Mouse (Mus musculus) hindbrain, embryonic 10.5 days (tissue): Measurements from ENCODE around the gene Ghdc. TPM values are rescaled to one million over a fixed set of nuclear protein-coding genes. Genes with fewer than 3 reads are reported as not detected.

Experiments
- DNase-seq: peaks from one replicate; pipeline ENCODE4 v3.0.0-alpha.2; 2017; ENCODE audit warnings: low spot score
- H3K27ac ChIP-seq: fragments of 300-500 bp; sonication (generic); 2 replicates; pipeline ENCODE4 v1.5.1; 2016; ENCODE audit warnings: mild to moderate bottlenecking, moderate library complexity
- H3K27me3 ChIP-seq: fragments of 300-500 bp; sonication (generic); 2 replicates; pipeline ENCODE4 v1.6.1; 2016; ENCODE audit warnings: mild to moderate bottlenecking; ENCODE audit not compliant: poor library complexity, insufficient read depth, severe bottlenecking
- H3K36me3 ChIP-seq: fragments of 300-500 bp; sonication (generic); 2 replicates; pipeline ENCODE4 v1.6.1; 2016; ENCODE audit warnings: mild to moderate bottlenecking, moderate library complexity
- H3K4me1 ChIP-seq: fragments of 300-500 bp; sonication (generic); replicated peaks from 2 replicates; pipeline ENCODE4 v1.6.1; 2016; ENCODE audit warnings: mild to moderate bottlenecking
- H3K4me3 ChIP-seq: fragments of 300-500 bp; sonication (generic); 2 replicates; pipeline ENCODE4 v1.5.1; 2016; ENCODE audit warnings: mild to moderate bottlenecking, moderate library complexity
- H3K9me3 ChIP-seq: fragments of 300-500 bp; sonication (generic); 2 replicates; pipeline ENCODE4 v1.6.1; 2016; ENCODE audit warnings: mild to moderate bottlenecking, moderate library complexity
- WGBS: fragments of 180-500 bp; shearing (Covaris S2); methylation state at CpG from one replicate; pipeline ENCODE4 v1.1.7; 2016; 5-methylcytosine and 5-hydroxymethylcytosine counted together
- polyA plus RNA-seq: library from polyadenylated mRNA; unstranded; fragments of >200 nt; fragmentation: Nextera tagmentation; extraction: Ambion mirVana; gene quantifications from 2 replicates; pipeline ENCODE4 v1.2.1, GENCODE M21; 2016

Ghdc gene
- polyA plus RNA-seq, 1 experiment from 2014 or later: 4.3 TPM

DNA sequence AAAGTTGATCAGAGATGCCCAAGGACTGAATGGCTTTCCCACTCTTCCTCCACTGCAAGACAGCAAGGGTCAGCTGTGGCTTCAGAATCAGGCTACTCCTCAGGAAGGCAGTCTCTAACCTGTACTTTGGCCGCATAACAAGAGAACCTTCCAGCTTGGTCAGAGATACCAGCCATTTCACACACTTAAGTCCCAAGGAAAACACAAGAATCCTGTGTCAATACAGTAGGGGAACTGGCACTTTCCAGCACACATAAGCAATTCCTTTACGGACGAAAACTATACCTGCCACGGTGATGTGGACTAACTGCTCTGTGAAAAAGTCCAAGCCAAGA is 34.0 kb downstream of the Ghdc start:
- peaks cover 31% of the 10 kb centered on the region for H3K36me3 ChIP-seq
- peaks cover 25% of the 10 kb centered on the region for H3K4me1 ChIP-seq
- no peak for DNase-seq
- H3K27ac ChIP-seq: 0 out of 2 replicates have a peak overlapping the region, but pooled peaks have one; percentile 93
- 85% methylated on average over 4 of the region's 4 CpGs for WGBS
- H3K9me3 ChIP-seq: no peaks in the 10 kb centered on the region
- peak overlapping the region; percentile 98 for H3K4me3 ChIP-seq
- peaks cover 4% of the 10 kb centered on the region; the same call in 1 of the 2 replicates for H3K27me3 ChIP-seq

DNA sequence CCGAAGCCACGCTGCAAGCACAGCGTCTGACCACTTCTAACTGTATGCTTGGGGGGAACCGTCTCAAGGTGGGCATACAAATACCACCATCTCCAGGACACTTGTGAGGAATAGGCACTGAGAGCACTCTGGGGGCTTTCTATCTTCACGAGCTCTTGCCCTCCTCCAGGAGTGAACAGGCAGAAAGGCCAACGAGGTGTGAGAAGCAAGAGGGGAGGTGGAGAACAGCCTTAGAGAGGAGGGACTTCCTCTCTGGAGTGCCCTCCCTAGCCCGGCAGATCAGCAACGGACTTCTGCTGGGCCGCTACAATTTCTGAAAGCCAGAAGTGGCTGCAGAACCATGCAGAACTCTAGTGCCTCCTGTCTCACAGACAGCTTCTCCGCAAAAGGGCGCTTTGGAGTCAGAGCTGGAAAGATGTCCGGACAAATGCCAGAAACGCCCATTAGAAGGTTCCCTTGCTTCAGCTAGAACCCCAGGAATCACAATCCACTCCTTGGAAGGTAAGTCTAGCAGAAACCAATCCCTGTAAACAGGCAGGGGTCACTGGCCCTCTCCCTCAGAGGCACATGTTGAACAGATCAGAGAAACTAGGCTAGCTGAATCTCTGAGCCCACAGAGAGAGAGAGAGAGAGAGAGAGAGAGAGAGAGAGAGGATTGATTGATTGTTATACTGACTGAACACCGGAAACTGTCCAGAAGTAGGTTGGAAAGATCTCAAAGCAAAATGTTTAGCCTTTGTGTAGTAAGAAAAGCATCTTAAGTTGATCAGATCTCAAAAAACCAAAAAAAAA is 34.6 kb downstream of the Ghdc start:
- Histone ChIP-seq H3K4me3 (peak overlapping the region; percentile 98), H3K36me3 (peaks cover 33% of the 10 kb centered on the region), H3K9me3 (no peaks in the 10 kb centered on the region), H3K4me1 (peaks cover 25% of the 10 kb centered on the region), H3K27ac (no peak overlapping the region), H3K27me3 (peaks cover 4% of the 10 kb centered on the region; the same call in 1 of the 2 replicates)
- no peak for DNase-seq
- 81% methylated on average over 14 of the region's 14 CpGs for WGBS

DNA sequence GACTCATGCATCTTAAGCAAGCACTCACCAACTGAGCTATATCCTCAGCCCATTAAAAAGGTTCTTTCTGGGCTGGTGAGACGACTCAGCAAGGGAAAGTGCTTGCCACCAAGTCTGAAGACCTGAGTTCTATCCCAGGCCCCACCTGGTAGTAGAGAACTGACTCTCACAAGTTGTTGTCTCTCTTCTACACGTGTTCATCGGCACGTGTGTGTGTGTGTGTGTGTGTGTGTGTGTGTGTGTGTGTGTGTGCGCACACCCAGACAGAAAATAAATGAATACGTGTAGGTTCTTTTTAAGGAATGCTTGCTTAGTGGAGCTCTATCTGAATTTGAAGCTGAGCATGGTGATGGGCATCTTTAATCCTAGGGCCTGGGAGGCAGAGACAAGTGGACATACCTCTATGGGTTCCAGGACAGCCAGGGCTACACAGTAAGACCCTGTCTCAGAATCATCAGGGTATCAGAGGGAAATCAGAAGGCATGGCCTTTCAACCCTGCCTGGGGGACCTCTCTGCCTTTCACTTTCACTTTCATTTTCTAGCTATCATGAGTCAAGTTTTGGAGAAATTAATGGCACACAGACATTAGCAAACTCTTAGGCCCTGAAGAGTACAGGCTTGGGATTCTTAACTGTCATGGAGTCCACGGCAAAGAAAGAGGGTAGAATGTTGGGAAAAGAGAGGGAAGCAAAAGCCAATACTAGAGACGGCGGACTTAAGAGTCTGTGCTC is 35.5 kb downstream of the Ghdc start:
- 92% methylated on average over 9 of the region's 9 CpGs for WGBS
- peaks cover 4% of the 10 kb centered on the region; the same call in 1 of the 2 replicates for H3K27me3 ChIP-seq
- H3K36me3 ChIP-seq: peaks cover 35% of the 10 kb centered on the region
- no peaks in the 10 kb centered on the region for H3K9me3 ChIP-seq
- peaks cover 25% of the 10 kb centered on the region for H3K4me1 ChIP-seq
- DNase-seq: no peak
- no peak overlapping the region for H3K27ac ChIP-seq
- H3K4me3 ChIP-seq: peak overlapping the region; percentile 98; the same call in 1 of the 2 replicates

DNA sequence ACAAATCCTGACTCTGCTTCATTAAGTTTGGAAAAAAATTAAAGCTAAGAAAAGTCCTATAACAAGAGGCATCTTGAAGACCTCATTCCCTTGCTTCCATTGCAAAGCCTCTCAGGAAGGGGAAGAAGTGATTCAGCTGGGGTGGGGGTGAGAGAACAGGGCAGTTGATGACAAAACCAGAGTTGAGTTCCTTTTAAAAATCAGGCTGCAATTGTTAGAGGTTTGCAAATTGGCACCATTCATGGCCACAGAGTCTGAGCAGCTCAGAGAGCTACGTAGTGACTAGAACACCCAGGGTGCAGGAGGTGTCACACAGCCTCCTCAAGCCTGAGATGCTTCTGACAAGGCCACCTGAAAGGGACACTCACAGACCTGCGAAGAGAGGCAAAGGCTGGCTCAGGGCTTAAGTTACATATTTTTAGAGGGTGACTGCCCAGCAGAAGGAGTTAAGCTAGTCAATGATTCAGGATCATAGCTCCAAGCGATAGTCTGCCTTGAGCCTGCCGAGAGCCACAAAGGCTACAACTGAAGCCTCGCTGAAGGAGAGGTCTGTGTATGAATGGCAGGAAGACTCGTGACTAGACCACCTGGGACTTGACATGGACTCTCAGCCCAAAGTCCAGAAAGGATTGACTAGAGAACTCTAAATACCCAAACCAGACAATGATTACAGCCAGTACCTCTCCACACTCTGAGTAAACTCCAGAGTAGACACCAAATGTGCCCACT is 40.1 kb downstream of the Ghdc start:
- peaks cover 53% of the 10 kb centered on the region for H3K36me3 ChIP-seq

DNA sequence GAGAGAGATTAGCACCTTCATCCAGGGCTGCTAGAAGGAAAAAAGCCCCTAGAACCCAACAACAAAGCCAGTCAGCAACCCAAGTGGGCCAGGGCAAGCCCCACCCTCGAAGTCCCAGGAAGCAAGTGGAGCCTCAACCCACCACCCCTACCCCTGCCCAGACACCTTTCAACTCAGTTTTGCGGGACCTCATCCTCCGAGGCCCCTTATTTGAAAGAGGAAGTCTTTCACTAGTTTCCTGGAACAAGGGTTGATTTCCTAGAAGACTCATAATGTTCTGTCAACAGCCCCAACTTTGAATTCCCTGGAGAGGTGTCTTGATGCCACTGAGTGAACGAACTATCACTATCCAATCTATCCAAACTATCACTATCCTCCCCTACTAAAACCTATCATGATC is 40.8 kb downstream of the Ghdc start:
- no peak overlapping the region for H3K27ac ChIP-seq
- DNase-seq: no peak
- H3K9me3 ChIP-seq: no peaks in the 10 kb centered on the region
- WGBS: 95% methylated on average over 4 of the region's 4 CpGs
- peaks cover 2% of the 10 kb centered on the region; the same call in 1 of the 2 replicates for H3K4me1 ChIP-seq
- H3K4me3 ChIP-seq: no peak overlapping the region
- H3K27me3 ChIP-seq: no peaks in the 10 kb centered on the region
- peaks cover 48% of the 10 kb centered on the region for H3K36me3 ChIP-seq

More for the DNA sequence above, 40.1 kb downstream of the Ghdc start:
- peaks cover under 1% of the 10 kb centered on the region for H3K4me1 ChIP-seq
- H3K27ac ChIP-seq: no peak overlapping the region
- DNase-seq: no peak
- H3K27me3 ChIP-seq: no peaks in the 10 kb centered on the region
- H3K4me3 ChIP-seq: no peak overlapping the region
- no peaks in the 10 kb centered on the region for H3K9me3 ChIP-seq
- WGBS: 91% methylated on average over 6 of the region's 6 CpGs

DNA sequence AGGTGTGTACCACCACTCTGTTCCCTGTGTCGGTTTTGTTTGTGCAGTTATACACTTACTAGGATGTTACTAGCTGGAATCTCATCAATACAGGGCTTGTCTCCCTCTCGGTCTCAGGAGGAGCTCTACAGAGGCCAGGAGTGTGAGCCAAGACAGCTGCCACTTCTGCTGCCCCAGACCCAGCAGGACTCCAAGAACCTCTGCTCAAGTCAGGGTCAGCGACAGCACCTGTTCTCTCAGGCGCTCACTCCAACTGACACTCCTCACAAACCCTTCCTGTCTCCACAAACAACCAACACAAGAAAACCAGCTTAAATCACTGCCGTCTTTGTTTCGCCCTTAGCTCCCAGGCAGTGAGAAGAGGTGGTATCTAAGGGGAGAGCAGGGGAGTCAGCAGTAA is 42.2 kb downstream of the Ghdc start:
- Histone ChIP-seq H3K27me3 (no peaks in the 10 kb centered on the region), H3K27ac (no peak overlapping the region), H3K36me3 (peaks cover 44% of the 10 kb centered on the region), H3K4me1 (peaks cover 8% of the 10 kb centered on the region; the same call in 1 of the 2 replicates), H3K9me3 (no peaks in the 10 kb centered on the region), H3K4me3 (no peak overlapping the region)
- WGBS: 89% methylated on average over 6 of the region's 6 CpGs
- DNase-seq: no peak

DNA sequence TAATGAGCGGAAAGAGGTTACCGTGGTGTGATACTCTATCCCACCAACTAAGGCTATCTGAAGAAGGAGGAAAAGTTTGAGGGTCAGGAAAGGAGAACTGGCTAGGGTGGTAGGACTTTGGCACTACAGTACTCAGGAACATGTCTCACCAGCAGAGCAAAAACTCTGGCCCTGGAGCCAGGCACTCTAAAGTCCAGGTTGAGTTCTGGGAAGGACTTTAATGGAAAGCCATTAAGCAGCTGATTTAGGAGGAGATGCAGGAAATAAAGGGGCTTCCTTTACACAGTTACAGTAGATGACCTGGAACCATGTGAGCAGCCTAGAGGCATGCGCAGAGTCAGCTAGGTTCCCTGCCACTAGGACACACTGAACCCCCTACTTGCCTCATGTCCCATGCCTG is 43.6 kb downstream of the Ghdc start:
- Histone ChIP-seq H3K9me3 (no peaks in the 10 kb centered on the region), H3K4me1 (peaks cover 14% of the 10 kb centered on the region), H3K36me3 (peaks cover 30% of the 10 kb centered on the region), H3K4me3 (no peak overlapping the region), H3K27me3 (no peaks in the 10 kb centered on the region), H3K27ac (no peak overlapping the region)
- DNase-seq: no peak
- 97% methylated on average over 3 of the region's 3 CpGs for WGBS

DNA sequence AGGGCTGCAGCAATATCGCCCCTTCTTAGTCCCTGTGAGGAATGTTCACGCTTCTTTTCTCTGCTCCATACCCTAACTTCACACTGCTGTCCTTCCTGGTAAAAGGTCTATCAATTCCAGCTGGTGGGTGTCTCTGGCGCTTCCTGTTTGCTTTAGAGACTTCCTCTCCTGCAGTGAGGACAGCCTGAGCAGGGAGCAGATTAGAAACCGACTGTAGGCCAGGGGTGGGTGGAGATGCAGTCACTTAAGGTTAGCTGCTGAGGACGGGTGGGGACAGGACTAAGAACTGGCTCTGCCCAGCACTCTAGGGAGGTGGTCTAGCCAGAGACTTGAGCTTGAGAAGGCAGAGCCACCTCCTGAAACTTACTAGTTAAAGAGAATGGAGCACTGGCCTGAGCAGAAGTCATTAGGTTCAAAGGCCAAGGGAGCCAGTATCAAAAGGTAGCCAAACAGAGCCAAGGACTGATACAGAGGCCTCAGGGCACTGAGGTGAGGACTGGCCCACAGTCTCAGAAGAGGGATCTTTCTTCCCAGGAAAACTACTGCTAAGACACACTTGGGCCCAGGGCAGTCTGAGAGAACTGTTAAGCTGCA is 45.7 kb downstream of the Ghdc start:
- H3K27ac ChIP-seq: peak overlapping the region; percentile 5; the same call in 1 of the 2 replicates
- H3K4me3 ChIP-seq: no peak overlapping the region
- peaks cover 33% of the 10 kb centered on the region for H3K4me1 ChIP-seq
- DNase-seq: no peak
- no peaks in the 10 kb centered on the region for H3K27me3 ChIP-seq
- no peaks in the 10 kb centered on the region for H3K9me3 ChIP-seq
- WGBS: 50% methylated on average over 5 of the region's 5 CpGs
- peaks cover 25% of the 10 kb centered on the region for H3K36me3 ChIP-seq

DNA sequence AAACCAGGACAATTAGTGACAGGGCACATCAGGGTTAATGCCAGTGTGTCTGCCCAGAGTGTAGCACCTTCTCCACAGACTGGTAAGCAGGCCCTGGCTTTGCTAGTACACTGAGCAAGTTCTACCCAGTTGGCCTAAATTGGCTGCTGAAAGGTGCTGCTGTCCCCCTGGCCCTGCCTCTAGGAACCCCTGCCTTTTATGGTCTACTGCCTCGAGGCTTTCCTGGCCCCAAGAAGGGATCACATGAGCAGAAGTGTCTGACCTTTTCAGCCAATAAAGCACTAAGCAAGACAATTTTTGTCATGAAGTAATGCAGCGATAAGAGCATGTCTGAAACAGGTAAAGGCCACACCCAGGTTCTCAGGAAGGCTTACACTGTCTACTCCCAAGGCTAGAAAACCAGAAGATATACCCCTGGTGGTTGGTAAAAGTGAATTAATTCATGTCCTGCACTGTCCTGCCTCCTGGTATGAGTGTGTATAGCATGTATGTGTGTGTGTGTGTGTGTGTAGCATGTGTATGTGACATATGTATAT is 48.2 kb downstream of the Ghdc start:
- H3K27me3 ChIP-seq: no peaks in the 10 kb centered on the region
- H3K36me3 ChIP-seq: peaks cover 26% of the 10 kb centered on the region
- H3K27ac ChIP-seq: 0 out of 2 replicates have a peak overlapping the region, but pooled peaks have one; percentile 18
- no peak overlapping the region for H3K4me3 ChIP-seq
- 72% methylated on average over 2 of the region's 2 CpGs for WGBS
- no peak for DNase-seq
- H3K4me1 ChIP-seq: peaks cover 33% of the 10 kb centered on the region
- H3K9me3 ChIP-seq: no peaks in the 10 kb centered on the region

DNA sequence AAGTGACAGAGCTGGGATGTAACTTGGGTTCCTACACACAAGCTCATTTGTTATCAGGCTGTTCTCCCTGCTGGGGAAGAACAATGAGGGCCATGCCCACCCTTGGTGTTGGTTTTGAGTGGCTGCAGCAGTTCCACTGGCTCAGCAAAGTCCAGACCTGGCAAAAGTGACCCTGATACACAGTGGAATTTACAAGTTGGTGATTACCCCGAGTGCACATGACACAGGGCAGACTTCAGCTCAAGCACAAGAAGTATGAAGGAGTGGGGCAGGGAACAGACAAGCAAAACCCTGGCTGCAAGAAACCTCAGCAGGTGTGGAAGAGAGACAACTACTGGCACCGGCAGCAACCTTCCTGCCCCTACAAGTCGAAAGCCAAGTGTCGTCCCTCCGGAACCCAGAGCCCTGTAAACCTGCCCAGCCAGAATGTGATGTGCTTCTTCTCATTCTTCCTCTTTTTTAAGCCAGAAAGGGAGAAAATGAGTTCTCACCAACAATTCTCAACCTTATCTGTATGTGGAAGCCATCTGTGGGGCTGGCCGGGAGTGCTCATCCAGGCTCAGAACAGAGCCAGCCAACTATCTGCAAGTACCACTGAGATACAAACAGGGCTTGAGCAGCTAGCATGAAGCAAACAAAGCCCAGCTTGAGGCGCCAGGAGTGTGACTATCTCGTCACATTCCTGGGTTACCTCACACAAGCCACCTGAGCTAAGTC is 48.8 kb downstream of the Ghdc start:
- Histone ChIP-seq H3K4me1 (peaks cover 33% of the 10 kb centered on the region), H3K36me3 (peaks cover 32% of the 10 kb centered on the region), H3K9me3 (no peaks in the 10 kb centered on the region), H3K27me3 (no peaks in the 10 kb centered on the region), H3K27ac (0 out of 2 replicates have a peak overlapping the region, but pooled peaks have one; percentile 18), H3K4me3 (no peak overlapping the region)
- 67% methylated on average over 8 of the region's 8 CpGs for WGBS
- no peak for DNase-seq

DNA sequence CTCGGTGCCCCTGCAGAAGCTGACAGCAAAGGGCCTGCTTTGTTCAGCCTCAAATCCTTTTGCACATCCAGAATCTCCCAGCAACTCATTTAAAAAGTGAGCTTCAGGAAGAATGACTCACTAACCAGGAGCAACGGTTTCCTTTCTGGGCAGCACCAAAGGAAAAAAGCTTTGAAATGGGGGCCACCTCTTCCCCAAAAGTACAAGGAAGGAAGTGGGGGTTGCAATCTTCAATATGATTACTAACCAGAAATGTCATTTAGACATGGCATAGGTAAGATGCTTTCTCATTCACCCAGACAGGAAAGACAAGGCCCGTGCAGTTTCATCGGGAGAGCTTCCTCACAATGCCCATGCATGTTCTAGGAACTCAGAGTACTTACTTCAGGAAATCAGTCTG is 49.5 kb downstream of the Ghdc start:
- no peak for DNase-seq
- Histone ChIP-seq H3K4me1 (peaks cover 33% of the 10 kb centered on the region), H3K27me3 (no peaks in the 10 kb centered on the region), H3K27ac (0 out of 2 replicates have a peak overlapping the region, but pooled peaks have one; percentile 2), H3K4me3 (no peak overlapping the region), H3K36me3 (peaks cover 38% of the 10 kb centered on the region), H3K9me3 (no peaks in the 10 kb centered on the region)
- WGBS: 75% methylated on average over 4 of the region's 4 CpGs

DNA sequence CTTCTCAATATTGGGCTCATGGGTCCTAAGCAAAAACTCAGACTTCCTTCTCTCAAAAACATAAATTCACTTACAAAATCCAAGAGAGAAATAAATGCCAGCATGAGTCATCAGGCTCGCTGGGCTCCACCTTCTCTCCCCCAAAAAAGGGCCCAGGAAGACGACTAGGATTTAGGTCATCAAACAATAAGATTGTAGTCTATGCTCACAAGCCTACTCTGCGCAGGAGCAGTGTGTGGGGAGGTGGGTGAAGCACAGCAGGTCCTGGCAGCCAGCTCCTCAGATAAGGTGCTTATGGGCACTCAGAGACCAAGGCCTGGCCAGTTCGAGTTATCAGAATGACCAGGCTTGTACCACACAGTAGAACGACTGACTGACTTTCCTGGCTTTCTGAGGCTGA is 50.4 kb downstream of the Ghdc start:
- 84% methylated on average over 5 of the region's 5 CpGs for WGBS
- no peak for DNase-seq
- Histone ChIP-seq H3K27me3 (no peaks in the 10 kb centered on the region), H3K4me1 (peaks cover 40% of the 10 kb centered on the region), H3K9me3 (no peaks in the 10 kb centered on the region), H3K27ac (no peak overlapping the region), H3K36me3 (peaks cover 47% of the 10 kb centered on the region), H3K4me3 (no peak overlapping the region)
